Mouse (Mus musculus) midbrain, embryonic 15.5 days (tissue): ENCODE results near the gene Tfap2e. TPM values are rescaled to one million over a fixed set of nuclear protein-coding genes. Genes with fewer than 3 reads are reported as not detected.

ENCODE experiments used
- ATAC-seq: fragments of 200-750 bp; cut with Nextera tagmentation; replicated peaks from 2 replicates; pipeline ENCODE4 v1.8.0; 2017; ENCODE audit warnings: moderate TSS enrichment
- H3K27ac ChIP-seq: fragments of 300-500 bp; sonication (generic); 2 replicates; pipeline ENCODE4 v1.5.1; 2015; ENCODE audit warnings: mild to moderate bottlenecking, inconsistent platforms
- H3K27me3 ChIP-seq: fragments of 300-500 bp; sonication (generic); replicated peaks from 2 replicates; pipeline ENCODE4 v1.6.1; 2015; ENCODE audit warnings: inconsistent platforms
- H3K36me3 ChIP-seq: fragments of 300-500 bp; sonication (generic); replicated peaks from 2 replicates; pipeline ENCODE4 v1.6.1; 2015; ENCODE audit warnings: inconsistent platforms
- H3K4me1 ChIP-seq: fragments of 300-500 bp; sonication (generic); 2 replicates; pipeline ENCODE4 v1.6.1; 2015; ENCODE audit warnings: inconsistent platforms
- H3K4me2 ChIP-seq: fragments of 300-500 bp; sonication (generic); 2 replicates; pipeline ENCODE4 v1.6.1; 2015; ENCODE audit warnings: inconsistent platforms, mild to moderate bottlenecking, moderate library complexity
- H3K4me3 ChIP-seq: fragments of 300-500 bp; sonication (generic); 2 replicates; pipeline ENCODE4 v1.5.1; 2015; ENCODE audit warnings: mild to moderate bottlenecking, inconsistent platforms
- H3K9ac ChIP-seq: fragments of 300-500 bp; sonication (generic); 2 replicates; pipeline ENCODE4 v1.6.1; 2015; ENCODE audit warnings: mild to moderate bottlenecking, inconsistent platforms
- H3K9me3 ChIP-seq: fragments of 300-500 bp; sonication (generic); 2 replicates; pipeline ENCODE4 v1.6.1; 2016; ENCODE audit warnings: inconsistent platforms
- WGBS: fragments of 180-500 bp; shearing (Covaris S2); methylation state at CpG from one replicate; pipeline ENCODE4 v1.1.7; 2015; ENCODE audit warnings: mixed read lengths; 5-methylcytosine and 5-hydroxymethylcytosine counted together
- polyA plus RNA-seq: library from polyadenylated mRNA; unstranded; fragments of >200 nt; fragmentation: Nextera tagmentation; extraction: Ambion mirVana; gene quantifications from 2 replicates; pipeline ENCODE4 v1.2.1, GENCODE M21; 2015

The Tfap2e gene
- polyA plus RNA-seq, 1 experiment from 2014 or later, result 0.93 TPM

- Histone ChIP-seq H3K36me3 (no peaks in the 10 kb centered on the region), H3K4me3 (peak overlapping the region; percentile 29), H3K4me1 (peaks cover 24% of the 10 kb centered on the region), H3K9me3 (no peaks in the 10 kb centered on the region), H3K27ac (no peak overlapping the region), H3K9ac (no peak overlapping the region), H3K4me2 (peak overlapping the region; percentile 48), H3K27me3 (peaks cover 91% of the 10 kb centered on the region)
- ATAC-seq, result no peak
- WGBS, result under 1% methylated on average over 60 of the region's 62 CpGs
These were observed 549 bp downstream of the Tfap2e start for GRCm38 (mm10) chr4:126735382-126736000.

GRCm38 (mm10) chr4:126734700-126735381, 1.2 kb downstream of the Tfap2e start:
- Histone ChIP-seq H3K4me1 (peaks cover 24% of the 10 kb centered on the region), H3K27ac (no peak overlapping the region), H3K4me3 (peak overlapping the region; percentile 29), H3K36me3 (no peaks in the 10 kb centered on the region), H3K4me2 (peak overlapping the region; percentile 48), H3K27me3 (peaks cover 98% of the 10 kb centered on the region), H3K9ac (no peak overlapping the region), H3K9me3 (no peaks in the 10 kb centered on the region)
- WGBS, result 2% methylated on average over 51 of the region's 51 CpGs
- no peak for ATAC-seq

GRCm38 (mm10) chr4:126734001-126734603, 1.9 kb downstream of the Tfap2e start:
- H3K27ac ChIP-seq, result no peak overlapping the region
- peaks cover 24% of the 10 kb centered on the region for H3K4me1 ChIP-seq
- WGBS, result 2% methylated on average over 16 of the region's 16 CpGs
- peak overlapping the region; percentile 16; the same call in 1 of the 2 replicates for H3K4me2 ChIP-seq
- 0 out of 2 replicates have a peak overlapping the region, but pooled peaks have one; percentile 3 for H3K4me3 ChIP-seq
- H3K9me3 ChIP-seq, result no peaks in the 10 kb centered on the region
- H3K9ac ChIP-seq, result no peak overlapping the region
- peaks cover 96% of the 10 kb centered on the region for H3K27me3 ChIP-seq
- no peak for ATAC-seq
- H3K36me3 ChIP-seq, result no peaks in the 10 kb centered on the region

- no peak overlapping the region for H3K4me3 ChIP-seq
- H3K27me3 ChIP-seq, result peaks cover 82% of the 10 kb centered on the region
- H3K4me2 ChIP-seq, result peak overlapping the region; percentile 33
- H3K9me3 ChIP-seq, result no peaks in the 10 kb centered on the region
- no peak overlapping the region for H3K9ac ChIP-seq
- 2% methylated on average over 26 of the region's 26 CpGs for WGBS
- H3K27ac ChIP-seq, result no peak overlapping the region
- peaks cover 24% of the 10 kb centered on the region for H3K4me1 ChIP-seq
- no peaks in the 10 kb centered on the region for H3K36me3 ChIP-seq
- ATAC-seq, result no peak
These were observed 3.3 kb downstream of the Tfap2e start for GRCm38 (mm10) chr4:126732531-126733380.

GRCm38 (mm10) chr4:126732111-126732510, 3.9 kb downstream of the Tfap2e start:
- Histone ChIP-seq H3K9me3 (no peaks in the 10 kb centered on the region), H3K36me3 (no peaks in the 10 kb centered on the region), H3K4me2 (peak overlapping the region; percentile 33), H3K27ac (no peak overlapping the region), H3K4me3 (peak overlapping the region; percentile 14; the same call in 1 of the 2 replicates), H3K27me3 (peaks cover 76% of the 10 kb centered on the region), H3K9ac (no peak overlapping the region), H3K4me1 (peaks cover 24% of the 10 kb centered on the region)
- ATAC-seq, result no peak
- WGBS, result 3% methylated on average over 18 of the region's 18 CpGs

- Histone ChIP-seq H3K27me3 (no peaks in the 10 kb centered on the region), H3K4me1 (peaks cover 5% of the 10 kb centered on the region; the same call in 1 of the 2 replicates), H3K4me3 (no peak overlapping the region), H3K9me3 (no peaks in the 10 kb centered on the region), H3K4me2 (no peak overlapping the region), H3K27ac (no peak overlapping the region), H3K36me3 (peaks cover 48% of the 10 kb centered on the region), H3K9ac (no peak overlapping the region)
- ATAC-seq, result no peak
- 40% methylated on average over 5 of the region's 5 CpGs for WGBS
These were observed 28.6 kb downstream of the Tfap2e start for GRCm38 (mm10) chr4:126707439-126707826.

GRCm38 (mm10) chr4:126706630-126707438, 29.2 kb downstream of the Tfap2e start:
- H3K9ac ChIP-seq, result no peak overlapping the region
- H3K27ac ChIP-seq, result no peak overlapping the region
- H3K9me3 ChIP-seq, result no peaks in the 10 kb centered on the region
- H3K27me3 ChIP-seq, result no peaks in the 10 kb centered on the region
- peak; percentile 52; the same call in 1 of the 2 replicates for ATAC-seq
- WGBS, result 36% methylated on average over 12 of the region's 12 CpGs
- peaks cover 5% of the 10 kb centered on the region; the same call in 1 of the 2 replicates for H3K4me1 ChIP-seq
- H3K36me3 ChIP-seq, result peaks cover 46% of the 10 kb centered on the region
- no peak overlapping the region for H3K4me2 ChIP-seq
- H3K4me3 ChIP-seq, result no peak overlapping the region

GRCm38 (mm10) chr4:126696908-126697307, 39.1 kb downstream of the Tfap2e start:
- no peak for ATAC-seq
- WGBS, result 91% methylated on average over 4 of the region's 4 CpGs

GRCm38 (mm10) chr4:126693021-126693420, 43.0 kb downstream of the Tfap2e start:
- Histone ChIP-seq H3K4me2 (no peak overlapping the region), H3K4me3 (no peak overlapping the region), H3K9me3 (no peaks in the 10 kb centered on the region), H3K27me3 (no peaks in the 10 kb centered on the region), H3K27ac (no peak overlapping the region), H3K9ac (no peak overlapping the region), H3K4me1 (no peaks in the 10 kb centered on the region), H3K36me3 (no peaks in the 10 kb centered on the region; the same call in 1 of the 2 replicates)
- WGBS, result 92% methylated on average over 5 of the region's 5 CpGs
- ATAC-seq, result no peak

More at GRCm38 (mm10) chr4:126696908-126697307, 39.1 kb downstream of the Tfap2e start:
- no peaks in the 10 kb centered on the region for H3K36me3 ChIP-seq
- H3K27ac ChIP-seq, result no peak overlapping the region
- H3K4me3 ChIP-seq, result no peak overlapping the region
- no peaks in the 10 kb centered on the region for H3K27me3 ChIP-seq
- no peaks in the 10 kb centered on the region for H3K4me1 ChIP-seq
- no peaks in the 10 kb centered on the region for H3K9me3 ChIP-seq
- no peak overlapping the region for H3K9ac ChIP-seq
- no peak overlapping the region for H3K4me2 ChIP-seq

GRCm38 (mm10) chr4:126689457-126689856, 46.6 kb downstream of the Tfap2e start:
- peaks cover 27% of the 10 kb centered on the region for H3K36me3 ChIP-seq

GRCm38 (mm10) chr4:126683084-126683483, 53.0 kb downstream of the Tfap2e start:
- H3K4me1 ChIP-seq, result peaks cover 21% of the 10 kb centered on the region
- no peak overlapping the region for H3K4me2 ChIP-seq
- no peak overlapping the region for H3K9ac ChIP-seq
- no peak for ATAC-seq
- H3K4me3 ChIP-seq, result no peak overlapping the region
- peaks cover 27% of the 10 kb centered on the region for H3K36me3 ChIP-seq
- H3K27ac ChIP-seq, result no peak overlapping the region
- H3K27me3 ChIP-seq, result no peaks in the 10 kb centered on the region
- H3K9me3 ChIP-seq, result no peaks in the 10 kb centered on the region
- 40% methylated on average over 3 of the region's 3 CpGs for WGBS

More at GRCm38 (mm10) chr4:126689457-126689856, 46.6 kb downstream of the Tfap2e start:
- no peak overlapping the region for H3K9ac ChIP-seq
- no peak for ATAC-seq
- no peaks in the 10 kb centered on the region for H3K4me1 ChIP-seq
- no peak overlapping the region for H3K4me3 ChIP-seq
- H3K9me3 ChIP-seq, result no peaks in the 10 kb centered on the region
- H3K27ac ChIP-seq, result no peak overlapping the region
- 91% methylated on average over 2 of the region's 2 CpGs for WGBS
- H3K4me2 ChIP-seq, result no peak overlapping the region
- H3K27me3 ChIP-seq, result no peaks in the 10 kb centered on the region
